ENCODE assay signal across 8 mouse cellular contexts in genomic region chr2:68364181-68364900, GRCm38 (mm10).
DNase-seq lines count a peak whose midpoint lies in the region; ATAC-seq and TF ChIP-seq lines count a peak whose summit lies in the region.

No protein-coding gene starts in this region.

- H3K4me2 ChIP-seq in limb, embryonic 14.5 days (replicated peaks; ENCODE audit: low read depth, low read length, severe bottlenecking), result no peak overlapping the region

- H3K36me3 ChIP-seq in heart, adult 2 months (ENCODE audit: control insufficient read depth, insufficient read depth, low read length), result peaks cover 2% of the 10 kb centered on the region
- H3K36me3 ChIP-seq in limb, embryonic 14.5 days (ENCODE audit: control insufficient read depth, insufficient read depth, low read length), result no peaks in the 10 kb centered on the region

- H3K9ac ChIP-seq in heart, adult 2 months (ENCODE audit: low read depth, low read length), result no peak overlapping the region
- H3K9ac ChIP-seq in limb, embryonic 14.5 days (ENCODE audit: low read depth, low read length, severe bottlenecking), result no peak overlapping the region

- TF ChIP-seq POLR2A in heart, adult 2 months (IDR thresholded peaks at IDR 0.05; ENCODE audit: insufficient read depth, low read depth, low read length), result no peak
- TF ChIP-seq POLR2A in limb, embryonic 14.5 days (IDR thresholded peaks at IDR 0.05; ENCODE audit: borderline replicate concordance, extremely low read depth, insufficient read depth, insufficient read length), result no peak

- no peaks in the 10 kb centered on the region for H3K27me3 ChIP-seq in heart, adult 2 months (ENCODE audit: control insufficient read depth, insufficient read depth, low read length)
- H3K27me3 ChIP-seq in limb, embryonic 14.5 days (ENCODE audit: control insufficient read depth, insufficient read depth, low read length), result no peaks in the 10 kb centered on the region

- 0 out of 2 replicates have a peak, but pooled peaks have one; percentile 12 for TF ChIP-seq EP300 in heart, adult 2 months (IDR thresholded peaks at IDR 0.05; ENCODE audit: insufficient read depth, low read depth, low read length)

- H3K27ac ChIP-seq in gastrocnemius, adult 2 months, result no peak overlapping the region
- no peak overlapping the region for H3K27ac ChIP-seq in heart, adult 2 months
- H3K27ac ChIP-seq in limb, embryonic 14.5 days (replicated peaks; ENCODE audit: low read depth, low read length), result no peak overlapping the region

- no peak overlapping the region for H3K4me3 ChIP-seq in gastrocnemius, adult 2 months
- H3K4me3 ChIP-seq in heart, adult 2 months, result no peak overlapping the region
- no peak overlapping the region for H3K4me3 ChIP-seq in limb, embryonic 14.5 days (replicated peaks; ENCODE audit: low read length)

- no peak for DNase-seq in gastrocnemius, adult 2 months
- DNase-seq in gastrocnemius, postnatal 25 days, result no peak
- DNase-seq in cerebellum, adult 9-10 months, result peak; percentile 80
- no peak for DNase-seq in heart, adult 2 months
- DNase-seq in kidney, adult 8-10 months, result peak; percentile 47 to 60
- peak; percentile 64 for DNase-seq in limb, embryonic 14.5 days (ENCODE audit: low spot score)
- DNase-seq in natural killer cell, adult 2 months (ENCODE audit: low spot score in 2 of 2), result peak; percentile 7 to 14
- DNase-seq in spleen, postnatal 14 days (ENCODE audit: low spot score in 2 of 2), result no peak

- 35% methylated on average over 12 of the region's 12 CpGs for WGBS in heart, adult 2 months
- 21% methylated on average over 12 of the region's 12 CpGs for WGBS in limb, embryonic 14.5 days

- peak; percentile 68 for ATAC-seq in limb, embryonic 14.5 days (ENCODE audit: low FRiP score, low read depth)

- TF ChIP-seq CTCF in gastrocnemius, adult 2 months (IDR thresholded peaks at IDR 0.05), result peak; percentile 82
- peak; percentile 91 for TF ChIP-seq CTCF in heart, adult 2 months (IDR thresholded peaks at IDR 0.05)

- H3K4me1 ChIP-seq in heart, adult 2 months (ENCODE audit: control insufficient read depth, insufficient read depth, low read length), result no peaks in the 10 kb centered on the region
- no peaks in the 10 kb centered on the region for H3K4me1 ChIP-seq in limb, embryonic 14.5 days (ENCODE audit: control insufficient read depth, insufficient read depth, low read length)

- no peaks in the 10 kb centered on the region for H3K9me3 ChIP-seq in limb, embryonic 14.5 days (ENCODE audit: control insufficient read depth, low read length)

- H3K79me2 ChIP-seq in heart, adult 2 months (replicated peaks; ENCODE audit: control insufficient read depth, insufficient read depth, low read length), result no peaks in the 10 kb centered on the region

- intact Hi-C loops in gastrocnemius, adult 2 months (cut with DNase I), result loop anchor here (10.0 kb wide), 1 partner anchor 390 kb away; no protein-coding TSS in a partner anchor
- intact Hi-C loops in heart, adult 2 months (cut with DNase I), result loop anchor here (5.0 to 10.0 kb wide), 4 partner anchors 108 to 393 kb away; partner anchors contain the start of genes 4932414N04Rik and Stk39

Comparison
In these comparisons a context has a peak if more than half of its experiments do, and no peak if none do; other contexts are left out.
1. DNase-seq: peak in cerebellum, adult 9-10 months (single experiment), kidney, adult 8-10 months (2 of 2), limb, embryonic 14.5 days (single experiment) and natural killer cell, adult 2 months (2 of 2); none in gastrocnemius, adult 2 months (single experiment), gastrocnemius, postnatal 25 days (single experiment), heart, adult 2 months (0 of 2) and spleen, postnatal 14 days (0 of 2).